Mouse (Mus musculus): ENCODE measurements around the gene D1Ertd622e. TPM values are rescaled to one million over a fixed set of nuclear protein-coding genes. Genes with fewer than 3 reads are reported as not detected.

Gene D1Ertd622e
- polyA plus RNA-seq, 2 experiments, result 33.8 to 48.9 TPM

DNA sequence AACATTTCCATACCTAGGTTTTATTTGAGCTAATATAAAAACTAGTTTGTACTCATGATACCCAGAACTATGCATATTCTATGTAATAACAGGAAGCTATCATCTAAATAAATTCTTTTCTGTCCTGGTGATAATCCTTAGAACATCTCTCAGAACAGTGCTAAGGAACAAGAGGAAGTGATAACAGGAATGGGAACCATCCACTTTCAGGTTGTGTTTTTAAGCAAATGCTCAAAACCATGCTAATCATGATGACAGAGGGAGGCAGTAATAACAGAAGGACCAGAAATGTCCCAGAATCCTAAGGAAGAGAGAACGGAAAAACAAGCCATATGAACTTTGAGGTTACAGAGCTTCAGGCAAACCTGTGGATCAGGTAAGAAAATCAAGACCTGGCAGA, 35.4 kb upstream of the D1Ertd622e start:
- 41% methylated on average over 1 of the region's 1 CpGs for WGBS (ENCODE audit: insufficient replicate concordance)

GRCm38 (mm10) chr1:97693825-97694224, 32.0 kb upstream of the D1Ertd622e start:
- Histone ChIP-seq H3K9me3 (ENCODE audit: control insufficient read depth, low read length) (no peaks in the 10 kb centered on the region), H3K27me3 (ENCODE audit: control insufficient read depth, insufficient read depth, low read length) (no peaks in the 10 kb centered on the region), H3K27ac (no peak overlapping the region), H3K4me2 (ENCODE audit: low read depth) (no peak overlapping the region), H3K36me3 (replicated peaks; ENCODE audit: control insufficient read depth, insufficient read depth, low read depth) (no peaks in the 10 kb centered on the region), H3K4me1 (replicated peaks; ENCODE audit: control insufficient read depth in 2 of 2, insufficient read depth in 2 of 2, low read length in 1 of 2) (no peaks in the 10 kb centered on the region), H3K4me3 (ENCODE audit: insufficient read depth in 1 of 2, low read depth in 2 of 2, low read length in 2 of 2) (no peak overlapping the region), H3K9ac (replicated peaks) (no peak overlapping the region)
- no peak for TF ChIP-seq EP300 (IDR thresholded peaks at IDR 0.05; ENCODE audit: low read depth)
- TF ChIP-seq CTCF (IDR thresholded peaks at IDR 0.05; ENCODE audit: low read depth), result no peak
- DNase-seq (ENCODE audit: low read depth in 3 of 3, low spot score in 3 of 3) (no peak), ATAC-seq (ENCODE audit: insufficient read depth) (no peak)

More for the DNA sequence above, 35.4 kb upstream of the D1Ertd622e start:
- no peak for DNase-seq (ENCODE audit: low read depth in 3 of 3, low spot score in 3 of 3)
- no peak for TF ChIP-seq CTCF (IDR thresholded peaks at IDR 0.05; ENCODE audit: low read depth)
- no peak for TF ChIP-seq EP300 (IDR thresholded peaks at IDR 0.05; ENCODE audit: low read depth)
- Histone ChIP-seq H3K9ac (replicated peaks) (no peak overlapping the region), H3K36me3 (replicated peaks; ENCODE audit: control insufficient read depth, insufficient read depth, low read depth) (no peaks in the 10 kb centered on the region), H3K4me2 (ENCODE audit: low read depth) (no peak overlapping the region), H3K4me3 (ENCODE audit: insufficient read depth in 1 of 2, low read depth in 2 of 2, low read length in 2 of 2) (no peak overlapping the region), H3K9me3 (ENCODE audit: control insufficient read depth, low read length) (no peaks in the 10 kb centered on the region), H3K27ac (no peak overlapping the region), H3K4me1 (replicated peaks; ENCODE audit: control insufficient read depth in 2 of 2, insufficient read depth in 2 of 2, low read length in 1 of 2) (no peaks in the 10 kb centered on the region), H3K27me3 (ENCODE audit: control insufficient read depth, insufficient read depth, low read length) (no peaks in the 10 kb centered on the region)
- no peak for ATAC-seq (ENCODE audit: insufficient read depth)

DNA sequence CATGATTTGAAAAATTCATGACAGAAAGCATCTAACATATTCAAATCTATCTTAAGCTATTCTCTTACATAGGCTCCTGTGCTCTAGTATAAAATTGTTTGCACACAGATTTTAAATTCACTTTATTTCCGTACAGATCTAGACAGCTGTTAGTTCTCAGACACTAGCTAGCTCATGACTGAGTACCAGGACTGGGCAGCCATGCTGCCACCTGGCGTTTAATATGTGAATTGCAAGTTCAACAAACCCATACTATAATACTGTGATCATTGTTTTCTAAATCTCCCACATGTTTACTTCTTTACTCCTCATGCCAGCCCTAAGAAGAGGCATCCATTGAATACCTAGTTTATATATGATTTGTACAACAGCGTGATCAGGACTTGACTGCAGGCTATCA, 26.9 kb upstream of the D1Ertd622e start:
- Histone ChIP-seq H3K27me3 (ENCODE audit: control insufficient read depth, insufficient read depth, low read length) (no peaks in the 10 kb centered on the region), H3K4me3 (ENCODE audit: insufficient read depth in 1 of 2, low read depth in 2 of 2, low read length in 2 of 2) (no peak overlapping the region), H3K4me2 (ENCODE audit: low read depth) (no peak overlapping the region), H3K9ac (replicated peaks) (no peak overlapping the region), H3K27ac (no peak overlapping the region), H3K9me3 (ENCODE audit: control insufficient read depth, low read length) (no peaks in the 10 kb centered on the region), H3K4me1 (replicated peaks; ENCODE audit: control insufficient read depth in 2 of 2, insufficient read depth in 2 of 2, low read length in 1 of 2) (no peaks in the 10 kb centered on the region), H3K36me3 (replicated peaks; ENCODE audit: control insufficient read depth, insufficient read depth, low read depth) (no peaks in the 10 kb centered on the region)
- 11% methylated on average over 3 of the region's 3 CpGs for WGBS (ENCODE audit: insufficient replicate concordance)
- DNase-seq (ENCODE audit: low read depth in 3 of 3, low spot score in 3 of 3) (peak; percentile 22 to 33 (median 25)), ATAC-seq (ENCODE audit: insufficient read depth) (peak; percentile 55; the same call in 1 of the 2 replicates)
- no peak for TF ChIP-seq EP300 (IDR thresholded peaks at IDR 0.05; ENCODE audit: low read depth)
- peak; percentile 82 for TF ChIP-seq CTCF (IDR thresholded peaks at IDR 0.05; ENCODE audit: low read depth)

DNA sequence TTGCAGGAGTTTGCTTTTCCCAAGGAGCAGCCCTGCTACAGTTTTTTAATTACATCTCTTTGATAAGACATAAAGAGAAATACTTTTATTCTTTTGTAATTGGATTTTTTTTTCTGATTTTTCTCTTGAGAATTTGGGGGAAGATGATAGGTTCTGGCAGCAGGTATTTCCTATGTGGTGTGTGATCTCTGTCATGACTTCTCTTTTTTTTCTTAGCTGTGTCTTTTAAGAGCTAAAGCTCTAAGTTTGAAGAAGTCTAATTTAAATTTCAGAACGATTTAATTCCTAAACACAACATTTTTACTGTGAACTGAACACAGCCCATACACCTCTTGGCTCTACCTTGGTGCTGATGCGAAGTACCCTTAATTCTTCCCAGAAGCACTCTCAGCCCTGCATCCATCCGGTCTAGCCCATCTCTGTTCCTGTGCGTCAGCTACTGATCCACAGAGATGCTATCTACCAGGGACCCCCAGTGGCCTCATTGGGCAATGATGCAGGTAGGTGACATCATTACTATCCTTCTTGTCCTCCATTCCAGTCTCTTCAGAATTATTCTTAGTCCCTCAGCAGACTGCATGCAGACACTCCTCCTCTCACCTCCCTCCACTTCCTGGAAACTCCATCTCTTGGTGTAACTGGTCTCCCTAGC, 14.8 kb upstream of the D1Ertd622e start:
- Histone ChIP-seq H3K36me3 (replicated peaks; ENCODE audit: control insufficient read depth, insufficient read depth, low read depth) (no peaks in the 10 kb centered on the region), H3K9me3 (ENCODE audit: control insufficient read depth, low read length) (no peaks in the 10 kb centered on the region), H3K27me3 (ENCODE audit: control insufficient read depth, insufficient read depth, low read length) (no peaks in the 10 kb centered on the region), H3K27ac (no peak overlapping the region), H3K4me1 (replicated peaks; ENCODE audit: control insufficient read depth in 2 of 2, insufficient read depth in 2 of 2, low read length in 1 of 2) (peaks cover 0 to 5% of the 10 kb centered on the region in 2 experiments; a peak in 2 of 4 replicates), H3K9ac (replicated peaks) (no peak overlapping the region), H3K4me2 (ENCODE audit: low read depth) (no peak overlapping the region), H3K4me3 (ENCODE audit: insufficient read depth in 1 of 2, low read depth in 2 of 2, low read length in 2 of 2) (no peak overlapping the region)
- TF ChIP-seq CTCF (IDR thresholded peaks at IDR 0.05; ENCODE audit: low read depth), result no peak; the same call in 1 of the 2 replicates
- DNase-seq (ENCODE audit: low read depth in 3 of 3, low spot score in 3 of 3) (no peak), ATAC-seq (ENCODE audit: insufficient read depth) (no peak)
- 45% methylated on average over 4 of the region's 4 CpGs for WGBS (ENCODE audit: insufficient replicate concordance)

DNA sequence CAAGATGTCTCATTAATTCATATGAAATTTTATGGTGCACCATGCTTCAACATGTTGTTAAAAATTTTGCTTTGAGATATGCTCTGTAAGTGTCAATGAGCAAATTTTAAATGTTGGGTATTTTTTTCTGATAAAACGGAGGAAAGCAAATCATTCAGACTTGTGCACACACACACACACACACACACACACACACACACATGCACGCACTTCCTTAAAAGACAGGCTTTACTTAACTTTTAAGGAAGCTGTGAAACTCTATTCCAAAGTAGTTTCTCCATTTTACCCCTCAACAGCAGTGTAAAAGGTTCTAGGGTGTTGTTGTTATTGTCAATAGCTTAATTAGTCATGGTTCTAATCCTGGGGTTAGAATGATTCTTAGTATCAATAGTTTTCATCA, 14.2 kb upstream of the D1Ertd622e start:
- ATAC-seq (ENCODE audit: insufficient read depth), result no peak
- H3K4me2 ChIP-seq (ENCODE audit: low read depth), result no peak overlapping the region
- WGBS (ENCODE audit: insufficient replicate concordance), result 16% methylated on average over 2 of the region's 2 CpGs
- no peaks in the 10 kb centered on the region for H3K36me3 ChIP-seq (replicated peaks; ENCODE audit: control insufficient read depth, insufficient read depth, low read depth)
- no peak overlapping the region for H3K4me3 ChIP-seq (ENCODE audit: insufficient read depth in 1 of 2, low read depth in 2 of 2, low read length in 2 of 2)
- no peaks in the 10 kb centered on the region for H3K9me3 ChIP-seq (ENCODE audit: control insufficient read depth, low read length)
- H3K27ac ChIP-seq, result no peak overlapping the region
- no peak overlapping the region for H3K9ac ChIP-seq (replicated peaks)
- H3K27me3 ChIP-seq (ENCODE audit: control insufficient read depth, insufficient read depth, low read length), result no peaks in the 10 kb centered on the region
- TF ChIP-seq EP300 (IDR thresholded peaks at IDR 0.05; ENCODE audit: low read depth) (no peak), CTCF (IDR thresholded peaks at IDR 0.05; ENCODE audit: low read depth) (no peak)
- DNase-seq (ENCODE audit: low read depth in 3 of 3, low spot score in 3 of 3), result no peak
- H3K4me1 ChIP-seq (replicated peaks; ENCODE audit: control insufficient read depth in 2 of 2, insufficient read depth in 2 of 2, low read length in 1 of 2), result peaks cover 0 to 5% of the 10 kb centered on the region in 2 experiments; a peak in 2 of 4 replicates

Data from liver, embryonic 14.5 days (tissue).